Mouse (Mus musculus) kidney, adult 2 months (tissue): ENCODE measurements around the gene Dhrs4.

Experiments
- CTCF ChIP-seq: fragments of 200-500 bp; conservative IDR thresholded peaks from 2 replicates; pipeline ENCODE4 v1.5.1; 2011; ENCODE audit warnings: low read depth, mild to moderate bottlenecking, control low read depth, low read length, moderate library complexity, mixed read lengths; ENCODE audit not compliant: insufficient read depth, insufficient read length
- POLR2A ChIP-seq: fragments of 200-500 bp; IDR thresholded peaks from one replicate; pipeline ENCODE4 v1.6.1; 2011; ENCODE audit warnings: low read depth, low read length, control low read depth

GRCm38 (mm10) chr14:55459796-55460195 lies 18.8 kb upstream of the Dhrs4 start:
- TF ChIP-seq CTCF: no peak
- TF ChIP-seq POLR2A: no peak
